Mouse (Mus musculus): Measurements from ENCODE around the gene Zic1. TPM values are rescaled to one million over a fixed set of nuclear protein-coding genes. Genes with fewer than 3 reads are reported as not detected.

Zic1 gene
- polyA plus RNA-seq, 1 experiment: 1.6 TPM

DNA sequence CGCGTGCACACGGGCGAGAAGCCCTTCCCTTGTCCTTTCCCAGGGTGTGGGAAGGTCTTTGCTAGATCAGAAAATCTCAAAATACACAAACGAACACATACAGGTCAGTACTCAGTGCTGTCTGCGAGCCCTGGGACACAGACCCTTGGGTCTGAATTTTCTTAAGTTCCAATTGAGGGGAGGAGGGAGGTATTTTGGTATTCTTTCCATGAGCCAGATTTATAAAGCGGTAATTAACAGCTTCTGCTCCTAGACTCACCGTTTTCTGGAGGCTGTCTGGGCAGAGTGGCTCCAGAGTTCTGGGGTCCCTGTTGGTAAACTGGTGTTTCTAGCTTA lies 13.7 kb upstream of the Zic1 start:
- no peak for TF ChIP-seq POLR2A (IDR thresholded peaks at IDR 0.05; ENCODE audit: borderline replicate concordance, extremely low read depth, low read depth, low read length)
- no peak for TF ChIP-seq CTCF (IDR thresholded peaks at IDR 0.05; ENCODE audit: insufficient read depth, low read length)
- Histone ChIP-seq H3K4me3 (replicated peaks; ENCODE audit: extremely low read depth, low read depth, low read length) (no peak overlapping the region), H3K4me1 (ENCODE audit: control insufficient read depth, insufficient read depth, low read length) (no peaks in the 10 kb centered on the region)
- DNase-seq: no peak
- WGBS: 4% methylated on average over 8 of the region's 8 CpGs

DNA sequence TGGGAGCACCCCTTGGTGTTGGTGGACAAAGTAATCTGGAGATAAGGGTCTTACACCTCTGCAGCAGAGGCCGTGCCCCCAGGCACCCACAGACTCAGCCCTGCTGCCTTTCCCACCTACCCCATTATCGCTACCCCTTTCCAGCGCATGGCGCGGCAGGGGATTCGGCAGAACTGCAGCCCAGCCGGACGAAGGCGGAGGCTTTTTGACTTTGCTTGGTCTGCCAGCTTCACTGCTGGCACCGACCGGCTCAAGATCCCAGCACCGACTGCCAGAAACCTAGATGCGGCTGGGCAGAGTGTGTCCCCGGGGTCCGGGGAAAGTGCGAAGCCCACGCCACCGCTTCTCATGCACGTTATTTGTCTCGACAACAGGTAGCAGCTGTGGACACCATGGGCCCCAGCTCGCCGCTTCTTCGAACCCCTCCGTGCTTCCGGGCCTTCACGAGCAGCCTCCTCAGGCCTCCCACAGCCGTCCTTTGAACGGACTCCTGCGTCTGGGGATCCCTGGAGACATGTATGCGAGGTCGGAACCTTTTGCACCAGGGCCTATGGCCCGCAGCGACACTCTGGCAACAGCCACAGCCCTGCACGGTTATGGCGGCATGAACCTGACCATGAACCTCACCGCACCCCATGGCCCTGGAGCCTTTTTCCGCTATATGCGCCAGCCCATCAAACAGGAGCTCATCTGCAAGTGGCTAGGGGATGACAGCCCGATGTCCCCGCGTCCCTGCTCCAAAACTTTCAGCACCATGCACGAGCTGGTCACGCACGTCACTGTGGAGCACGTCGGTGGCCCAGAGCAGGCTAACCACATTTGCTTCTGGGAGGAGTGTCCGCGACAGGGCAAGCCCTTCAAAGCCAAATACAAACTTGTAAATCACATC lies 13.0 kb upstream of the Zic1 start:
- 4% methylated on average over 48 of the region's 48 CpGs for WGBS
- no peak overlapping the region for H3K4me3 ChIP-seq (replicated peaks; ENCODE audit: extremely low read depth, low read depth, low read length)
- H3K4me1 ChIP-seq (ENCODE audit: control insufficient read depth, insufficient read depth, low read length): no peaks in the 10 kb centered on the region
- TF ChIP-seq POLR2A (IDR thresholded peaks at IDR 0.05; ENCODE audit: borderline replicate concordance, extremely low read depth, low read depth, low read length) (no peak), CTCF (IDR thresholded peaks at IDR 0.05; ENCODE audit: insufficient read depth, low read length) (no peak)
- no peak for DNase-seq

GRCm38 (mm10) chr9:91377873-91378150 lies 12.2 kb upstream of the Zic1 start:
- no peak for TF ChIP-seq POLR2A (IDR thresholded peaks at IDR 0.05; ENCODE audit: borderline replicate concordance, extremely low read depth, low read depth, low read length)
- TF ChIP-seq CTCF (IDR thresholded peaks at IDR 0.05; ENCODE audit: insufficient read depth, low read length): no peak
- no peaks in the 10 kb centered on the region for H3K4me1 ChIP-seq (ENCODE audit: control insufficient read depth, insufficient read depth, low read length)
- DNase-seq: no peak
- under 1% methylated on average over 16 of the region's 16 CpGs for WGBS
- H3K4me3 ChIP-seq (replicated peaks; ENCODE audit: extremely low read depth, low read depth, low read length): no peak overlapping the region

DNA sequence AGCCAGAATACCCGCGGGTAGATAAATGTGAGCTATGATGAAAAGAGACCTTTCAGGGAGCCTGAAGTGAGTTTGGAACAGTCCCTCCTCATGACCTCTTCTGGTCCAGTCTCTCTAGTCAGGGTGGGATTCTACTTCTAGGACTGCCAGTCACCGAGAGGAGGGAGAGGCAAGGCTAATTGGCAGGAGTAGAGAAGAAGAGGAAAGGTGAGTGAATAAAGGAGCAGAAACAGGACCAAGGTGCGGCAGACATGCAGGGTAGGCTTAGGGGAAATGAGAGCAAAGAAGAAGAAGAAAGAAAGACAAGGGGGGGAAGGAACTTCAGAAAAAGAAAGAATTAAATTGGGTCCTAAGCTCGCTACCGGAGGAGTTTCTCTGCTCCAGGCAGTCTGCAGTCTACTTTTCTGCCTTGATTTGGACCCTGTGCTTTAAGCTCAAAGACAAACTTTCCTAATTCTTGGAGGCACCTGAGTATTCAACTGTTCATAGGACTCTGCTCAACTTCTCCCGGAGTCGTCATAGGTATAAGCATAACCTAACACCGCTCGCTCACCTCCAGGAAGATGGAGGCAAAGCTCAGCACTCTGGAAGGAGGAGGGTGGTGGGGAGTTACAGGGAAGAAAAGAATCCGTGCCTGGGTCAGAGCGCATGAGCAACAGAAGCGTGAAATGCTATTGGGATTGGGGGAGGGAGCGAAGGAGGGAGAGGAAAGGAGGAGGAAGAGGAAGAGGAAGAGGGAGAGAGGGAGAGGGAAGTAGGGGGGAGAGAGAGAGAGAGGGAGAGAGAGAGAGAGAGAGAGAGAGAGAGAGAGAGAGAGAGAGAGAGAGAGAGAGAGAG lies 11.6 kb upstream of the Zic1 start:
- Histone ChIP-seq H3K4me3 (replicated peaks; ENCODE audit: extremely low read depth, low read depth, low read length) (no peak overlapping the region), H3K4me1 (ENCODE audit: control insufficient read depth, insufficient read depth, low read length) (no peaks in the 10 kb centered on the region)
- TF ChIP-seq POLR2A (IDR thresholded peaks at IDR 0.05; ENCODE audit: borderline replicate concordance, extremely low read depth, low read depth, low read length) (no peak), CTCF (IDR thresholded peaks at IDR 0.05; ENCODE audit: insufficient read depth, low read length) (no peak)
- no peak for DNase-seq
- WGBS: 4% methylated on average over 14 of the region's 14 CpGs

DNA sequence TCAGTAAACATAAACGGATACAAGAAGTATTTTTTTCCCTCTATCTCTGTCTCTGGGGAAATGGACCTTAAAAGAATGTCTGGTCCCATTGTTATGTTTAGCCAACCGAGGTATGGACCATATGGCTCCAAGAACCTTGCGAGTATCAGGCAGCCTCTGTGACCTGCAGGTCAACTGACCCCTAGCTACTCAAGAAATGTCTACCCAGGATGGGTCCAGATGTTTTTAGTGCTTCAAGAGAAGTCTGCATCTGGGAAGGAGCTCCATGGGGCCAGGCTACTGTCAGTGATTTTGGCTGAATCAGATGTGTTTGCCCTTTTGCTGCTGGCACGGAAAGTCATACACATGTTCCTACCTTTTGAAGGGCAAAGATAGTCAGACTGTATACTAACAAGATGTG lies 9.1 kb upstream of the Zic1 start:
- TF ChIP-seq POLR2A (IDR thresholded peaks at IDR 0.05; ENCODE audit: borderline replicate concordance, extremely low read depth, low read depth, low read length): no peak
- no peak for TF ChIP-seq CTCF (IDR thresholded peaks at IDR 0.05; ENCODE audit: insufficient read depth, low read length)
- WGBS: 12% methylated on average over 4 of the region's 4 CpGs
- no peaks in the 10 kb centered on the region for H3K4me1 ChIP-seq (ENCODE audit: control insufficient read depth, insufficient read depth, low read length)
- no peak for DNase-seq
- H3K4me3 ChIP-seq (replicated peaks; ENCODE audit: extremely low read depth, low read depth, low read length): no peak overlapping the region

DNA sequence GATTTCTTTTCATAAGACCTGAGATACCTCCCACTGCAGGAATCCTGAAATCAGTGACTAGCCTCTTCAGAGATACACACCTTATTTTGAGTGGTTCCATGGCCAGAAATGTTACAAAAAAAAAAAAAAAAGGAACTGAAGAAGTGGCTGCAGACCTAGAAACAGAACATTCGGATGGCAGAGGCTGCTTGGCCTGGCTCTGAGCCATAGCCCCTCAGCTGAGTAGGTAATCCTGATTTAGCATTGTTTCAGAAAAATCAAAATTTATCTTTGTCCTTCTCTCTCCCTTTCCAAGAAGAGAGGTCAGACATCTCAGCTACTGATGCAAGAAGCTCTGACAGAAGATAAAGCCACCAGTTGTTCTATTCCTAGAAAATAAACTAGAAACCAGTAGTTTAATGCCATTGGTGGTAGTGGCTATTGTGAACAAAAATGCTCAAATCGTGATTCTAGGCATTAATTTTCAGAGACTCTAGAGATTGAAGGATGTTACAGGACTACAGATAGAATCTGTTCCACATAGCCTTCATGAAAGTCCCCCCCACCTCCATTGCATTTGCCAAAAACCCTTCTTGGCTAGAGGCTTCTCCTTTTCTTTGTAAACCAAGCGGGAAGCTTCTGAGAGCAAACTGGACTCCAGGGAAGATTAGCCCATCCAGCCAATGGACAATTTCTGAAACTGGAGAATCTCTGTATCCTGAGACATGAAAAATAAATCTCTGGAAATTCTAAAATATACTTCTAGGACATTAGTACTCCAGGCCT lies 8.4 kb upstream of the Zic1 start:
- H3K4me3 ChIP-seq (replicated peaks; ENCODE audit: extremely low read depth, low read depth, low read length): no peak overlapping the region
- TF ChIP-seq POLR2A (IDR thresholded peaks at IDR 0.05; ENCODE audit: borderline replicate concordance, extremely low read depth, low read depth, low read length) (no peak), CTCF (IDR thresholded peaks at IDR 0.05; ENCODE audit: insufficient read depth, low read length) (no peak)
- WGBS: 22% methylated on average over 3 of the region's 3 CpGs
- no peak for DNase-seq
- H3K4me1 ChIP-seq (ENCODE audit: control insufficient read depth, insufficient read depth, low read length): no peaks in the 10 kb centered on the region

DNA sequence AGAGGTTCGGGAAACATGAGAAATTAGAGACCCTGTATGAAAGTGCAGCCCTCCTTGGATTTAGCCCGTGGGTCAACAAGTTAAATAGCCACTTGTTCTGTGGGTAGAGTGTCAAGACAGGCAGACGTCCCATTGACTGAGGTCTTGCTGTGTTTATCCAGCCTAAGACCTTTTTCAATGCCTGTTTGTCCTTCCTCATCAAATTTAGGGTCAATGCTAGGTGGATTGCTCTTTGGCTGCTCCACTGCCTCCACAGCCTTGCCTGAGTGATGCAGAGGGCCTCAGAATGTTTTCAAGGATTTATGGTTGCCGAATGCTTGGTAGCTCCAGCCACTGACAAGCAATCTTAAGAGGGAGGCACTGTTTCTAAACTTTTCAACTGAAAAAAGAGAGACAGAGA lies 6.0 kb upstream of the Zic1 start:
- WGBS: 21% methylated on average over 4 of the region's 4 CpGs
- no peak for DNase-seq
- H3K4me1 ChIP-seq (ENCODE audit: control insufficient read depth, insufficient read depth, low read length): no peaks in the 10 kb centered on the region
- no peak overlapping the region for H3K4me3 ChIP-seq (replicated peaks; ENCODE audit: extremely low read depth, low read depth, low read length)
- TF ChIP-seq CTCF (IDR thresholded peaks at IDR 0.05; ENCODE audit: insufficient read depth, low read length) (no peak), POLR2A (IDR thresholded peaks at IDR 0.05; ENCODE audit: borderline replicate concordance, extremely low read depth, low read depth, low read length) (no peak)

DNA sequence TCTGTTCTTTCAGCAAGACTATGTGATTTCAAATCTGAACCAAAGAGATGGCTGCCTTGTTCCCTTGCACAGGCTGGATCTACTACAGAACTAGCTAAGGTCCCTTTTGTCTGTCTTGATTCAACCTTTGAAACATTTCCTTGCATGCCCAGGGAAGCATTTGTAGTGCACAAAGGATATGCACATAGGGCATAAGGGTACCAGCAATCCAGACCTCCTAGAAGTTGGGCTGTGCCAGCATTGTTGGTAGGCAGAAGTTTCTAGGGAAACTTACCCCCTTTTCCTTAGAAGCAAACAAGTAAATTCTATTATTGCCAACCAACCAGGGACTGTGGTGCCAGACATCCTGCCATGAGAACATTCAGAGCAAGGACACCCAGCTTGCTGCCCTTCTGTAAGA lies 5.4 kb upstream of the Zic1 start:
- Histone ChIP-seq H3K4me1 (ENCODE audit: control insufficient read depth, insufficient read depth, low read length) (no peaks in the 10 kb centered on the region), H3K4me3 (replicated peaks; ENCODE audit: extremely low read depth, low read depth, low read length) (no peak overlapping the region)
- no peak for DNase-seq
- no peak for TF ChIP-seq CTCF (IDR thresholded peaks at IDR 0.05; ENCODE audit: insufficient read depth, low read length)
- TF ChIP-seq POLR2A (IDR thresholded peaks at IDR 0.05; ENCODE audit: borderline replicate concordance, extremely low read depth, low read depth, low read length): no peak

DNA sequence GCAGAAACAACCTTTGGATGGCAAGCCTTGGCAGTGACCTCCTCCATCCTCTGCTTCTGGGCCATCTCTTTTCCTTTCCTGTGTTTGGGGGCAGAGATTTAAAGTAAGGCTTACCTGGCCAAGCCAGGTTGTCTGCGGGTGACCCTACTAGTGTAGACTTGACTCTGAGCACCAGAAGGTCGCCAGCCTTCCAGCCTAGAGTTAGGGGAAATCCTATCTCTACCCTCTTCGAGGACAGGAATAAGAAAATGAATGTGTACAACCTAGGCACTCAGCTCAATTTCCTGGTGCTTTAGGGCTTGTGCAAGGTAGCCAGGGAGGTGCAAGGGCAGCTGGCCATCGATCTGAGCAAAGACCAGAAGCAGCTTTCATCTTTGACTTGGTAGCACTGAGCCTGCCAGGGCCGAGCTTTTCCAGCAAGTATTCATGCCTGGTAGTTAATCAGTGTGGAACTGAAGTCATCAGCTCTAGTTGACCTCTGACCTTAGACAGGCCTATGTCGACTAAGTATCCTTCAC lies 4.6 kb upstream of the Zic1 start:
- Histone ChIP-seq H3K4me3 (replicated peaks; ENCODE audit: extremely low read depth, low read depth, low read length) (no peak overlapping the region), H3K4me1 (ENCODE audit: control insufficient read depth, insufficient read depth, low read length) (no peaks in the 10 kb centered on the region)
- no peak for DNase-seq
- no peak for TF ChIP-seq POLR2A (IDR thresholded peaks at IDR 0.05; ENCODE audit: borderline replicate concordance, extremely low read depth, low read depth, low read length)
- no peak for TF ChIP-seq CTCF (IDR thresholded peaks at IDR 0.05; ENCODE audit: insufficient read depth, low read length)
- WGBS: 17% methylated on average over 6 of the region's 6 CpGs
